Mouse (Mus musculus) intestine, embryonic 14.5 days (tissue): ENCODE results near the gene Barx2. TPM values are rescaled to one million over a fixed set of nuclear protein-coding genes. Genes with fewer than 3 reads are reported as not detected.
A peak's percentile ranks its signal among the peaks of the same experiment; 100 is the strongest.

Experiments
- ATAC-seq: fragments of 200-750 bp; cut with Nextera tagmentation; replicated peaks from 2 replicates; pipeline ENCODE4 v1.8.0; 2017; ENCODE audit warnings: low read depth, moderate number of reproducible peaks, moderate TSS enrichment, moderate library complexity; ENCODE audit not compliant: low FRiP score, low TSS enrichment
- DNase-seq: peaks from one replicate; pipeline ENCODE4 v3.0.0-alpha.2; 2018; ENCODE audit warnings: low spot score
- H3K27ac ChIP-seq: fragments of 300-500 bp; sonication (generic); 2 replicates; pipeline ENCODE4 v1.5.1; 2014; ENCODE audit warnings: low read depth, mild to moderate bottlenecking, control low read depth
- H3K27me3 ChIP-seq: fragments of 300-500 bp; sonication (generic); replicated peaks from 2 replicates; pipeline ENCODE4 v1.6.1; 2014; ENCODE audit warnings: low read length, control low read depth; ENCODE audit not compliant: control insufficient read depth, insufficient read depth
- H3K36me3 ChIP-seq: fragments of 300-500 bp; sonication (generic); 2 replicates; pipeline ENCODE4 v1.6.1; 2014; ENCODE audit warnings: low read length, control low read depth; ENCODE audit not compliant: control insufficient read depth, insufficient read depth
- H3K4me1 ChIP-seq: fragments of 300-500 bp; sonication (generic); replicated peaks from 2 replicates; pipeline ENCODE4 v1.6.1; 2014; ENCODE audit warnings: low read length, control low read depth, mixed read lengths; ENCODE audit not compliant: control insufficient read depth, insufficient read depth
- H3K4me2 ChIP-seq: fragments of 300-500 bp; sonication (generic); 2 replicates; pipeline ENCODE4 v1.6.1; 2014; ENCODE audit warnings: low read length
- H3K4me3 ChIP-seq: fragments of 300-500 bp; sonication (generic); 2 replicates; pipeline ENCODE4 v1.5.1; 2014; ENCODE audit warnings: low read depth, low read length, control low read depth, mixed read lengths
- H3K9ac ChIP-seq: fragments of 300-500 bp; sonication (generic); 2 replicates; pipeline ENCODE4 v1.6.1; 2014; ENCODE audit warnings: mild to moderate bottlenecking, low read length
- H3K9me3 ChIP-seq: fragments of 300-500 bp; sonication (generic); 2 replicates; pipeline ENCODE4 v1.6.1; 2016; ENCODE audit warnings: low read length, control low read depth; ENCODE audit not compliant: control insufficient read depth
- WGBS: fragments of 180-500 bp; shearing (Covaris S2); extraction: QIAGEN DNeasy Blood & Tissue Kit; methylation state at CpG from one replicate; pipeline ENCODE4 v1.1.7; 2014; 5-methylcytosine and 5-hydroxymethylcytosine counted together
- polyA plus RNA-seq: library from polyadenylated mRNA; unstranded; fragments of >200 nt; fragmentation: Nextera tagmentation; extraction: Ambion mirVana; gene quantifications from 2 replicates; pipeline ENCODE4 v1.2.1, GENCODE M21; 2014

Barx2 gene
- polyA plus RNA-seq, 1 experiment from 2014 or later = 0.12 TPM

GRCm38 (mm10) chr9:31931691-31932090, 18.4 kb upstream of the Barx2 start:
- DNase-seq (no peak), ATAC-seq (no peak)
- no peaks in the 10 kb centered on the region for H3K36me3 ChIP-seq
- no peak overlapping the region for H3K27ac ChIP-seq
- 42% methylated on average over 5 of the region's 5 CpGs for WGBS
- H3K27me3 ChIP-seq = no peaks in the 10 kb centered on the region
- H3K9ac ChIP-seq = no peak overlapping the region
- no peak overlapping the region for H3K4me2 ChIP-seq
- no peaks in the 10 kb centered on the region for H3K4me1 ChIP-seq
- H3K9me3 ChIP-seq = no peaks in the 10 kb centered on the region
- H3K4me3 ChIP-seq = no peak overlapping the region

- no peak overlapping the region for H3K9ac ChIP-seq
- H3K27ac ChIP-seq = no peak overlapping the region
- DNase-seq (no peak), ATAC-seq (no peak)
- H3K27me3 ChIP-seq = no peaks in the 10 kb centered on the region
- H3K4me1 ChIP-seq = no peaks in the 10 kb centered on the region
- H3K9me3 ChIP-seq = no peaks in the 10 kb centered on the region
- no peaks in the 10 kb centered on the region for H3K36me3 ChIP-seq
- 49% methylated on average over 3 of the region's 3 CpGs for WGBS
- H3K4me3 ChIP-seq = no peak overlapping the region
- H3K4me2 ChIP-seq = no peak overlapping the region
Observed at GRCm38 (mm10) chr9:31931255-31931654, 18.0 kb upstream of the Barx2 start.

GRCm38 (mm10) chr9:31926766-31927165, 13.5 kb upstream of the Barx2 start:
- Histone ChIP-seq H3K27me3 (no peaks in the 10 kb centered on the region), H3K4me1 (no peaks in the 10 kb centered on the region), H3K9ac (no peak overlapping the region), H3K27ac (no peak overlapping the region), H3K36me3 (no peaks in the 10 kb centered on the region), H3K4me3 (no peak overlapping the region), H3K9me3 (no peaks in the 10 kb centered on the region), H3K4me2 (no peak overlapping the region)
- 68% methylated on average over 3 of the region's 3 CpGs for WGBS
- ATAC-seq (no peak), DNase-seq (no peak)

- no peak overlapping the region for H3K27ac ChIP-seq
Observed at GRCm38 (mm10) chr9:31925830-31926624, 12.8 kb upstream of the Barx2 start.

GRCm38 (mm10) chr9:31923529-31923928, 10.3 kb upstream of the Barx2 start:
- no peak for DNase-seq
- Histone ChIP-seq H3K27me3 (peaks cover 21% of the 10 kb centered on the region), H3K9ac (no peak overlapping the region), H3K27ac (no peak overlapping the region), H3K4me3 (no peak overlapping the region), H3K4me2 (no peak overlapping the region), H3K36me3 (no peaks in the 10 kb centered on the region), H3K4me1 (no peaks in the 10 kb centered on the region), H3K9me3 (no peaks in the 10 kb centered on the region)
- no peak for ATAC-seq
- 83% methylated on average over 7 of the region's 7 CpGs for WGBS

More at GRCm38 (mm10) chr9:31925830-31926624, 12.8 kb upstream of the Barx2 start:
- WGBS = 17% methylated on average over 22 of the region's 22 CpGs
- Histone ChIP-seq H3K9ac (no peak overlapping the region), H3K4me1 (no peaks in the 10 kb centered on the region), H3K4me3 (no peak overlapping the region), H3K9me3 (no peaks in the 10 kb centered on the region), H3K27me3 (0 out of 2 replicates have a peak, but pooled peaks cover 1% of the 10 kb centered on the region), H3K36me3 (no peaks in the 10 kb centered on the region), H3K4me2 (peak overlapping the region; percentile 33)
- DNase-seq (peak; percentile 95), ATAC-seq (peak; percentile 83)

- Histone ChIP-seq H3K36me3 (no peaks in the 10 kb centered on the region), H3K4me3 (no peak overlapping the region), H3K9me3 (no peaks in the 10 kb centered on the region), H3K4me1 (0 out of 2 replicates have a peak, but pooled peaks cover 2% of the 10 kb centered on the region), H3K27ac (no peak overlapping the region), H3K4me2 (no peak overlapping the region), H3K27me3 (peaks cover 54% of the 10 kb centered on the region), H3K9ac (no peak overlapping the region)
- no peak for ATAC-seq
- WGBS = 6% methylated on average over 1 of the region's 1 CpGs
- DNase-seq = no peak
Observed at GRCm38 (mm10) chr9:31919802-31920201, 6.5 kb upstream of the Barx2 start.

- no peak for DNase-seq
- Histone ChIP-seq H3K4me2 (no peak overlapping the region), H3K4me1 (0 out of 2 replicates have a peak, but pooled peaks cover 4% of the 10 kb centered on the region), H3K36me3 (no peaks in the 10 kb centered on the region), H3K27me3 (peaks cover 88% of the 10 kb centered on the region), H3K4me3 (no peak overlapping the region), H3K9ac (no peak overlapping the region), H3K9me3 (no peaks in the 10 kb centered on the region), H3K27ac (no peak overlapping the region)
- WGBS = 6% methylated on average over 9 of the region's 9 CpGs
- no peak for ATAC-seq
Observed at GRCm38 (mm10) chr9:31916421-31916820, 3.2 kb upstream of the Barx2 start.

GRCm38 (mm10) chr9:31914871-31915270, 1.6 kb upstream of the Barx2 start:
- WGBS = 1% methylated on average over 34 of the region's 34 CpGs
- no peak overlapping the region for H3K9ac ChIP-seq
- no peaks in the 10 kb centered on the region for H3K36me3 ChIP-seq
- H3K4me3 ChIP-seq = peak overlapping the region; percentile 19
- H3K4me1 ChIP-seq = 0 out of 2 replicates have a peak, but pooled peaks cover 4% of the 10 kb centered on the region
- no peak for ATAC-seq
- peak; percentile 81 for DNase-seq
- no peak overlapping the region for H3K27ac ChIP-seq
- H3K4me2 ChIP-seq = peak overlapping the region; percentile 33
- no peaks in the 10 kb centered on the region for H3K9me3 ChIP-seq
- H3K27me3 ChIP-seq = peaks cover 95% of the 10 kb centered on the region
